ENCODE assay signal across 27 mouse cellular contexts in genomic region chr7:94431470-94431869, GRCm38 (mm10).
"Had no signal": no experiment of that assay in that cellular context is flagged by ENCODE, and none has a peak within 500 bp of the region (broad histone marks: within the 10 kb centered on the region; RNA-seq: fewer than 3 reads in every experiment).

No protein-coding gene starts in this region.

- H3K27ac ChIP-seq: heart, adult 2 months; heart, embryonic 13.5 days; heart, embryonic 15.5 days; hindbrain, embryonic 13.5 days; hindbrain, embryonic 15.5 days; hindbrain, postnatal 0 days; kidney, embryonic 15.5 days; kidney, postnatal 0 days; limb, embryonic 13.5 days; limb, embryonic 15.5 days; liver, embryonic 12.5 days; liver, embryonic 14.5 days had no signal

- DNase-seq: gastrocnemius, postnatal 14 days; gastrocnemius, postnatal 36 days; heart, adult 11 months; heart, adult 2 months; heart, postnatal 14 days; heart, postnatal 36 days; kidney, adult 11 months; kidney, adult 2 months; kidney, adult 9 months; kidney, postnatal 14 days; kidney, postnatal 36 days; layer of hippocampus, adult 9-11 months; layer of hippocampus, postnatal 36 days; left cerebral cortex, postnatal 4 days had no signal

- H3K36me3 ChIP-seq: heart, embryonic 13.5 days; heart, embryonic 15.5 days; hindbrain, embryonic 13.5 days; hindbrain, embryonic 15.5 days; kidney, embryonic 15.5 days; limb, embryonic 13.5 days; limb, embryonic 15.5 days; liver, embryonic 12.5 days had no signal

- H3K9me3 ChIP-seq: heart, embryonic 13.5 days; heart, embryonic 15.5 days; hindbrain, embryonic 13.5 days; hindbrain, embryonic 15.5 days; kidney, embryonic 15.5 days; limb, embryonic 13.5 days; limb, embryonic 15.5 days; liver, embryonic 12.5 days had no signal

- H3K9ac ChIP-seq: heart, embryonic 13.5 days; heart, embryonic 15.5 days; hindbrain, embryonic 13.5 days; hindbrain, embryonic 15.5 days; kidney, embryonic 15.5 days; limb, embryonic 13.5 days; limb, embryonic 15.5 days; liver, embryonic 12.5 days; liver, embryonic 14.5 days had no signal

- ATAC-seq: hindbrain, postnatal 0 days; intestine, embryonic 16.5 days; liver, embryonic 12.5 days had no signal

- H3K4me3 ChIP-seq: heart, adult 2 months; heart, embryonic 13.5 days; heart, embryonic 15.5 days; hindbrain, embryonic 13.5 days; hindbrain, embryonic 15.5 days; kidney, embryonic 15.5 days; limb, embryonic 13.5 days; limb, embryonic 15.5 days; liver, embryonic 12.5 days had no signal

- H3K27me3 ChIP-seq: heart, embryonic 13.5 days; heart, embryonic 15.5 days; hindbrain, embryonic 13.5 days; hindbrain, embryonic 15.5 days; kidney, embryonic 15.5 days; limb, embryonic 13.5 days; limb, embryonic 15.5 days; liver, embryonic 12.5 days had no signal

- H3K4me2 ChIP-seq: heart, embryonic 11.5 days; heart, embryonic 13.5 days; heart, embryonic 15.5 days; hindbrain, embryonic 13.5 days; hindbrain, embryonic 15.5 days; kidney, embryonic 15.5 days; limb, embryonic 13.5 days; limb, embryonic 15.5 days; liver, embryonic 12.5 days had no signal

- H3K4me1 ChIP-seq: heart, embryonic 13.5 days; heart, embryonic 15.5 days; hindbrain, embryonic 13.5 days; hindbrain, embryonic 15.5 days; kidney, embryonic 15.5 days; limb, embryonic 13.5 days; limb, embryonic 15.5 days; liver, embryonic 12.5 days had no signal
